Mouse (Mus musculus) liver, embryonic 14.5 days (tissue): ENCODE measurements at regions not wholly inside any gene's neighbourhood (a gene's known extent, or its start where the extent isn't known, plus 50 kb on each side); places are given as distances from the start of the nearest gene placed in this dataset.

Experiments
- ATAC-seq: fragments of 200-750 bp; cut with Nextera tagmentation; 2 replicates; pipeline ENCODE4 v1.8.0; 2017; ENCODE audit warnings: moderate number of reproducible peaks, mild to moderate bottlenecking, moderate library complexity; ENCODE audit not compliant: insufficient read depth
- DNase-seq, 3 experiments: peaks; one replicate each; pipeline ENCODE4 v3.0.0-alpha.2; 2012 to 2013; ENCODE audit warnings: low read depth in 3 of 3, low spot score in 3 of 3
- H3K27ac ChIP-seq: fragments of 300-500 bp; sonication (generic); 2 replicates; pipeline ENCODE4 v1.5.1; 2014; ENCODE audit warnings: moderate library complexity, mild to moderate bottlenecking, control low read depth, inconsistent platforms
- H3K27me3 ChIP-seq: fragments of 300-500 bp; sonication (generic); 2 replicates; pipeline ENCODE4 v1.6.1; 2014; ENCODE audit warnings: mild to moderate bottlenecking, low read length, moderate library complexity; ENCODE audit not compliant: control insufficient read depth, insufficient read depth
- H3K36me3 ChIP-seq: fragments of 300-500 bp; sonication (generic); replicated peaks from 2 replicates; pipeline ENCODE4 v1.6.1; 2014; ENCODE audit warnings: low read depth; ENCODE audit not compliant: control insufficient read depth, insufficient read depth
- H3K4me1 ChIP-seq, 2 experiments: fragments of 200-500 bp in 1 of 2; fragments of 300-500 bp in 1 of 2; sonication (generic) in 1 of 2; replicated peaks; 2 replicates each; pipeline ENCODE4 v1.6.1; 2012 to 2014; ENCODE audit warnings: antibody characterized with exemption in 1 of 2, inconsistent platforms in 1 of 2, low read length in 1 of 2; ENCODE audit not compliant: control insufficient read depth in 2 of 2, insufficient read depth in 2 of 2
- H3K4me2 ChIP-seq: fragments of 300-500 bp; sonication (generic); 2 replicates; pipeline ENCODE4 v1.6.1; 2014; ENCODE audit warnings: low read depth, mild to moderate bottlenecking, control low read depth, moderate library complexity
- H3K4me3 ChIP-seq, 2 experiments: fragments of 200-500 bp in 1 of 2; fragments of 300-500 bp in 1 of 2; sonication (generic) in 1 of 2; 2 replicates each; pipeline ENCODE4 v1.5.1; 2012 to 2014; ENCODE audit warnings: low read depth in 2 of 2, low read length in 2 of 2, mild to moderate bottlenecking in 2 of 2, control low read depth in 1 of 2, inconsistent platforms in 1 of 2, moderate library complexity in 1 of 2; ENCODE audit not compliant: insufficient read depth in 1 of 2
- H3K9ac ChIP-seq: fragments of 300-500 bp; sonication (generic); replicated peaks from 2 replicates; pipeline ENCODE4 v1.6.1; 2014; ENCODE audit warnings: mild to moderate bottlenecking, control low read depth, moderate library complexity
- H3K9me3 ChIP-seq: fragments of 300-500 bp; sonication (generic); 2 replicates; pipeline ENCODE4 v1.6.1; 2016; ENCODE audit warnings: low read length, mixed read lengths; ENCODE audit not compliant: control insufficient read depth
- CTCF ChIP-seq: IDR thresholded peaks from 2 replicates; pipeline ENCODE4 v1.5.1; 2016; ENCODE audit warnings: antibody characterized with exemption, low read depth, control low read depth
- EP300 ChIP-seq: IDR thresholded peaks from 2 replicates; pipeline ENCODE4 v1.6.1; 2016; ENCODE audit warnings: antibody characterized with exemption, low read depth
- whole genome bisulfite sequencing: fragments of 180-500 bp; shearing (Covaris S2); extraction: QIAGEN DNeasy Blood & Tissue Kit; methylation state at CpG from one replicate; pipeline ENCODE4 v1.1.7; 2014; ENCODE audit not compliant: insufficient replicate concordance; 5-methylcytosine and 5-hydroxymethylcytosine counted together

DNA sequence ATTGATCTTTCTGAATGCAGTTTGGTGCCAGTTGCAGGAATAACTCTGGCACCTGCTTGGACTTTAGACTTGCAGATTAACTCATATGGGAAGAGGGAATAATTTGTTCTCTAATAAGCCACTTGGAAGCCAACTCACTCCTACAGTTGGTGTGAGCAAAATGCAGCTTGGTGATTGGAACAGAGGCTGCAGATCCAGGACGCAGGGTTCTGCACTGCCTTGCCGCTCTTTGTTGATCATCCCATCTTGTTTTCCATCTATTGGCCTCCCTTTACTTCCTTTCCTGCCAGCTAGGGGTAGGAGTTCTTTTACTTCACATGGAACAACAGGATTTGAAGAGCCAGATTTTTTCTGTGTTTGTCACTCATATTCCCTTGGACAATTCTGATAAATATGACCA, 120.9 kb upstream of the 1700012A03Rik start:
- DNase-seq: no peak
- WGBS: 62% methylated on average over 2 of the region's 2 CpGs
- H3K9ac ChIP-seq: no peak overlapping the region
- H3K27me3 ChIP-seq: no peaks in the 10 kb centered on the region
- ATAC-seq: no peak
- no peak for TF ChIP-seq CTCF
- TF ChIP-seq EP300: no peak
- no peak overlapping the region for H3K27ac ChIP-seq
- H3K36me3 ChIP-seq: no peaks in the 10 kb centered on the region
- no peaks in the 10 kb centered on the region for H3K9me3 ChIP-seq
- H3K4me1 ChIP-seq: no peaks in the 10 kb centered on the region
- H3K4me2 ChIP-seq: no peak overlapping the region
- no peak overlapping the region for H3K4me3 ChIP-seq

DNA sequence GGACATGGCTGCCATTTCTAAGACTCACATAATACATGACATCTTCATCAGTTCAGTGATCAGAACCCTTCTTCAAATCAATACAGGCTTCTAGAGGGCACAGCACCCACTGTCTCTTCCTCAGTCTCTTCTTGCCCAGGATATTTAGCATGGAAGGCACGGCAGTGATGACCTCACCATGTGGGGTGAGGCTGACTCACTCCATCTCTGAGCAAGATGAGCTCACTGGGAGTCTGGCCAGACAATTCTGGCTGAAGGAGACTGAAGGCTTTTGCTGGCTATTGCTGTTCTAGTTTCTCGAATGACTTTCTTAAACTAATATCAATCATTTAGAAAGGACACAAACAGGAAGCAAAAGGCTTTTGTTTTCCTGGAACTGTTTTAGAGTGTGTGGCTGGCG, 122.9 kb upstream of the 1700012A03Rik start:
- H3K36me3 ChIP-seq: no peaks in the 10 kb centered on the region
- no peak overlapping the region for H3K27ac ChIP-seq
- no peaks in the 10 kb centered on the region for H3K27me3 ChIP-seq
- DNase-seq (no peak), ATAC-seq (no peak)
- H3K4me2 ChIP-seq: no peak overlapping the region
- no peak overlapping the region for H3K9ac ChIP-seq
- no peaks in the 10 kb centered on the region for H3K9me3 ChIP-seq
- H3K4me1 ChIP-seq: no peaks in the 10 kb centered on the region
- 21% methylated on average over 3 of the region's 3 CpGs for WGBS
- H3K4me3 ChIP-seq: no peak overlapping the region
- TF ChIP-seq EP300 (no peak), CTCF (no peak)

- no peak overlapping the region for H3K9ac ChIP-seq
- H3K9me3 ChIP-seq: no peaks in the 10 kb centered on the region
- TF ChIP-seq EP300: no peak
- no peak for TF ChIP-seq CTCF
- no peak overlapping the region for H3K27ac ChIP-seq
- ATAC-seq (no peak), DNase-seq (no peak)
- no peak overlapping the region for H3K4me3 ChIP-seq
- no peaks in the 10 kb centered on the region for H3K36me3 ChIP-seq
- no peaks in the 10 kb centered on the region for H3K4me1 ChIP-seq
- H3K27me3 ChIP-seq: no peaks in the 10 kb centered on the region
- 47% methylated on average over 2 of the region's 2 CpGs for WGBS
- no peak overlapping the region for H3K4me2 ChIP-seq
Observed at GRCm38 (mm10) chr6:31924669-31925046, 125.4 kb upstream of the 1700012A03Rik start.

GRCm38 (mm10) chr6:31923951-31924668, 125.9 kb upstream of the 1700012A03Rik start:
- H3K4me2 ChIP-seq: no peak overlapping the region
- no peaks in the 10 kb centered on the region for H3K9me3 ChIP-seq
- no peak for TF ChIP-seq EP300
- no peak for TF ChIP-seq CTCF
- DNase-seq: no peak
- no peaks in the 10 kb centered on the region for H3K27me3 ChIP-seq
- no peak for ATAC-seq
- no peak overlapping the region for H3K4me3 ChIP-seq
- WGBS: 61% methylated on average over 3 of the region's 3 CpGs
- no peak overlapping the region for H3K9ac ChIP-seq
- H3K36me3 ChIP-seq: no peaks in the 10 kb centered on the region
- H3K27ac ChIP-seq: no peak overlapping the region
- no peaks in the 10 kb centered on the region for H3K4me1 ChIP-seq

- TF ChIP-seq CTCF: no peak
- TF ChIP-seq EP300: no peak
- H3K36me3 ChIP-seq: no peaks in the 10 kb centered on the region
- no peak for DNase-seq
- no peak overlapping the region for H3K27ac ChIP-seq
- no peaks in the 10 kb centered on the region for H3K4me1 ChIP-seq
- H3K4me3 ChIP-seq: no peak overlapping the region
- H3K9ac ChIP-seq: no peak overlapping the region
- H3K4me2 ChIP-seq: no peak overlapping the region
- no peak for ATAC-seq
- WGBS: 68% methylated on average over 9 of the region's 9 CpGs
- H3K27me3 ChIP-seq: no peaks in the 10 kb centered on the region
- H3K9me3 ChIP-seq: no peaks in the 10 kb centered on the region
Observed at GRCm38 (mm10) chr6:31921561-31922152, 128.4 kb upstream of the 1700012A03Rik start.
